Mouse (Mus musculus): Measurements from ENCODE around the gene Speer4b. TPM values are rescaled to one million over a fixed set of nuclear protein-coding genes. Genes with fewer than 3 reads are reported as not detected.
"Not testable (repeated sequence)": the region's sequence is repeated elsewhere in the genome, so short reads cannot be mapped to it uniquely, and the experiment has no call there.

Speer4b gene
- 0.70 and 1.3 TPM in 2 replicates for polyA plus RNA-seq (2015; fragmentation: Nextera tagmentation; extraction: Ambion mirVana)

DNA sequence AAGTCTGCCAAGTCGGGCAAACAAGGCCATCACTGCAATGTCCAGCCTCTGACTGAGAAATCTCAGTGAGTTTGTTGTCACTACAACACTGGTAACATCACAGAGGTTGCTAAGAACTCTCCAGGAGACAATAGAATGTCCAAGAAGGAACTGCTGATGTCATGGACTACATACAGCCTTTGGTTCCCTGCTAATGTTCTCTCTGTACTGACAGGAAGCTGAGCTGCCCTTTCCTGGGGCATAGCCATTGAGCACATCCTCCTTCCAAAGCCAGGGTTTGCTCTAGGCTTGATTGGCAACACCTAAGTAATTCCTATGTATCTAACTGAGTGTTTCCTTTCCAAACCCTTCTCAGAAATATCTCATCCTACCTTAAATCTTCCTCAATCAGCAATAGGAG is at the start of gene Speer4b:
Gene Speer4b, minus strand, starts transcription at position 101 of the 400 bp plus-strand sequence.
- not testable (repeated sequence) for H3K4me3 ChIP-seq; H3K9ac ChIP-seq; H3K36me3 ChIP-seq (replicated peaks); H3K4me1 ChIP-seq; H3K27ac ChIP-seq; ATAC-seq (replicated peaks); H3K9me3 ChIP-seq; H3K4me2 ChIP-seq; H3K27me3 ChIP-seq (replicated peaks)
- 65% methylated on average over 1 of the region's 1 CpGs for WGBS

DNA sequence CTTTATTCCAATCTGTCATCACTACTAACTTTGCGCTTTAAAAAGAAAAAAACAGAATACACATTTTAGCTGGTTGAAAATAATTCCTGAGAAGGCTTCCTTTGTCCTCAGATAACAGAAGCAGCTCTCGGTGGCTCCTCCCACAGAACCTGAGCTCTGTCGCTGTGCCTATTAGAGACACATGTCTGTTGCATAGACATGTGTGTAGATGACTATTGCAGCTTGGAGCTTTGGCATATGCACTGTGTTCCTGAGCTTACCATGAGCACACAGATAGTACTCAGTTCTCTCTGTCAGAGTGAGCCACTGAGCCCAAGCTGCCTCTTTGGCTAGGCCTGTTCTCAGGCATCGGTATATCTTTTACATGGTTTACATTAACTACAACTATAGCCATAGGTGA is 48.1 kb upstream of the Speer4b start:
- Histone ChIP-seq H3K4me1 (no peaks in the 10 kb centered on the region), H3K27ac (no peak overlapping the region), H3K4me2 (no peak overlapping the region), H3K27me3 (replicated peaks) (no peaks in the 10 kb centered on the region), H3K36me3 (replicated peaks) (no peaks in the 10 kb centered on the region), H3K9ac (no peak overlapping the region), H3K9me3 (no peaks in the 10 kb centered on the region), H3K4me3 (no peak overlapping the region)
- 86% methylated on average over 4 of the region's 4 CpGs for WGBS
- no peak for ATAC-seq (replicated peaks)

DNA sequence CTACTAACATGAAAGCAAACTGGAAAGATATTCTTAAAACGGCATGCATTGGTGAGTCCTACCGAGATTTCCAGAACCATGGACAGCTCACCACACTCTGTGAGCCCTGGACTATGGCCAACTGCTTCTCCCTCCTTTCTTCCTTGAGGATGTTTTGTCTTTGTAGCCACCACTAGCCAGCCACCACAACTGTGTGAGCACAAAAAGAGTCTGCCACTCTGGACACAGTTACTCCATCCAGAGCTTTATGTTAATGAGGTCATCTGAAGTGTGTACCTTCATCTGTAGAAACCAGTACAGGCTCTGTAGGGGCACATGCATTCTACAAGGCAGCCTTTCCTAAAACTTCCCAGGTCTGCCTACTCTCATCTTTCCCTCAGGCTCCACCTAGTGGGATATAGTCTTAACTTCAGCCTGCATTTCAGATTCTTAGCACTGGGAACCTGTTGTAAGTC is 43.6 kb upstream of the Speer4b start:
- WGBS, result 19% methylated on average over 2 of the region's 2 CpGs
- Histone ChIP-seq H3K4me1 (no peaks in the 10 kb centered on the region), H3K9me3 (no peaks in the 10 kb centered on the region), H3K4me2 (no peak overlapping the region), H3K27ac (no peak overlapping the region), H3K4me3 (no peak overlapping the region), H3K36me3 (replicated peaks) (no peaks in the 10 kb centered on the region), H3K9ac (no peak overlapping the region), H3K27me3 (replicated peaks) (no peaks in the 10 kb centered on the region)
- peak; percentile 74 for ATAC-seq (replicated peaks)

DNA sequence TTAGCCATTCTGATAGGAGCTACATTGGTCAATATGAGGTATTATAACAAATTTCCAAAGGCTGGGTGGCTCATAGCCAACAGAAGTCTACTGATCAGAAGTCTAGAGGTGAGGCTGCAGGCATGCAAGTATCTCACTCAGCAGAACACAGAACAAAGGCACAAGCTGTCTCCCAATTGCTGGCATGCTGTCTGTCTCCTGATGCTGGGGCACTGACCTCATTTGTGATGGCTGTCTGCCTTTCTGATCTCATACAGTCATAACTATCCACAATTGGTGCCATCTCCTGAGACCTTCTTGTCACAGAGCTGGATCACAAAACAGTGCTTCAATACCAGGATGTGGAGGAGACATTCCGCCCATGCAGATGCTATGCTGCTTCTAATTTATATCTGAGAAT is 25.7 kb upstream of the Speer4b start:
- no peak overlapping the region for H3K4me2 ChIP-seq
- H3K9me3 ChIP-seq, result no peaks in the 10 kb centered on the region
- no peak overlapping the region for H3K27ac ChIP-seq
- H3K4me3 ChIP-seq, result no peak overlapping the region
- H3K4me1 ChIP-seq, result no peaks in the 10 kb centered on the region
- no peaks in the 10 kb centered on the region for H3K27me3 ChIP-seq (replicated peaks)
- 91% methylated on average over 1 of the region's 1 CpGs for WGBS
- no peak overlapping the region for H3K9ac ChIP-seq
- no peaks in the 10 kb centered on the region for H3K36me3 ChIP-seq (replicated peaks)
- ATAC-seq (replicated peaks), result no peak

DNA sequence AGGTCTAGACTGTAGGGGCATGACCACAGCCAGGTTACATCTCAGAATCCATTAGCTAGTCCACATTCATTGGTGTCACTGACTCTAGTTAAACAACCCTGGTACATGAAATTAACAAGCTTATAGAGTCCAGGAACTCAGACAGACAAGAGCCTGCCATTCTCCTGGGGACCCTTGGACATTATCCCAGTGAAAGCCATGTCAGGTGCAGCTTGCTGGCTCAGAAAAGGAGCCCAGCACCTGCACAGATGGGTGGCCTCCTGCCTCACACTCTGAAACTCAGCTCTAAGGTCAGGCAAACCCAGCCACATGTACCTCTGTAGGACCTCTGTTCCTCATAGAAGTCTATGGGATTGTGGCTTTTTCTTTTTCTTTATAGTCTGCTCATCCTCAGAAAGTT is 17.5 kb upstream of the Speer4b start:
- Histone ChIP-seq H3K27me3 (replicated peaks) (no peaks in the 10 kb centered on the region), H3K27ac (no peak overlapping the region), H3K36me3 (replicated peaks) (no peaks in the 10 kb centered on the region), H3K4me3 (no peak overlapping the region), H3K4me2 (no peak overlapping the region), H3K9ac (no peak overlapping the region), H3K9me3 (no peaks in the 10 kb centered on the region), H3K4me1 (no peaks in the 10 kb centered on the region)
- no peak for ATAC-seq (replicated peaks)

DNA sequence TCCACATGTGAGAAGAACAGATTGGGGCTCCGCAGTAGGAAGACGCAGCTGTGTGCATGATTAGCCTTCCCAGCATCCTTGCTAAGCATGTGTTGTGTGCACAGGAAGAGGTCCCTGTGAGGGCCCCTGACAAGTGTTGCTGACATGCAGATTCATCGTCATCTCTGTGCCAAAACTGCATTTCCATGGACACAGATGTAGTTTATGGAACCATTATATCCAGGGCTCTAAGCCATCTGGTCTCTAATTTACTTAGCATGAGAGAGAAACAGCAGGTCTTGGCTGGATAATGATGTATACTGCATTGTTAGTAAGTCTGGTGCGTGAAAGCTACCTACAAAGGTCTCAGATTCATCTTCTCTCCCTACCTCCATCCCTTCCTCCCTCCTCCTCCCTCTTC is 10.3 kb downstream of the Speer4b start:
- H3K27me3 ChIP-seq (replicated peaks), result no peaks in the 10 kb centered on the region
- H3K4me1 ChIP-seq, result no peaks in the 10 kb centered on the region
- WGBS, result 75% methylated on average over 4 of the region's 4 CpGs
- no peaks in the 10 kb centered on the region for H3K9me3 ChIP-seq
- H3K4me3 ChIP-seq, result no peak overlapping the region
- H3K4me2 ChIP-seq, result no peak overlapping the region
- H3K27ac ChIP-seq, result no peak overlapping the region
- H3K36me3 ChIP-seq (replicated peaks), result no peaks in the 10 kb centered on the region
- no peak for ATAC-seq (replicated peaks)
- H3K9ac ChIP-seq, result no peak overlapping the region

DNA sequence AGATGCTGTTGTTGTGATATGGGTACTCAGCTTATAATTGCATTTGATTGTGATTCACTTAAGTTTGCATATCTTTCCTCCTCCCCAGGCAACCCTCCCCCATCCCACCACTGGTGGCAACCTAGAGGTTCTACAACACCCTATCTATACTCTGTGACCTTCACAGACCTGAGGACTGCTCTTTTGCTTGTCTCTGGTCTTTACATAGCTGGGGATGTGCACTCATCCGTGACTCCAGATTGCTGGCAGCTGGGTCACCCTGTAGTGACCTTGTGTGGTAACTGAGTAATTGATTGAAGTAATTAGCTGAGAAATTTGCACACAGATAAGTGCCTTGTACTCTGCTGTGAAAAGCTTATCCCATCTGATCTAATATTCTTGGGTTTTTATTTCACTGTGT is 15.1 kb downstream of the Speer4b start:
- no peaks in the 10 kb centered on the region for H3K36me3 ChIP-seq (replicated peaks)
- H3K27ac ChIP-seq, result no peak overlapping the region
- no peak overlapping the region for H3K4me2 ChIP-seq
- ATAC-seq (replicated peaks), result no peak
- H3K4me1 ChIP-seq, result no peaks in the 10 kb centered on the region
- no peaks in the 10 kb centered on the region for H3K9me3 ChIP-seq
- 55% methylated on average over 1 of the region's 1 CpGs for WGBS
- no peaks in the 10 kb centered on the region for H3K27me3 ChIP-seq (replicated peaks)
- no peak overlapping the region for H3K4me3 ChIP-seq
- no peak overlapping the region for H3K9ac ChIP-seq

DNA sequence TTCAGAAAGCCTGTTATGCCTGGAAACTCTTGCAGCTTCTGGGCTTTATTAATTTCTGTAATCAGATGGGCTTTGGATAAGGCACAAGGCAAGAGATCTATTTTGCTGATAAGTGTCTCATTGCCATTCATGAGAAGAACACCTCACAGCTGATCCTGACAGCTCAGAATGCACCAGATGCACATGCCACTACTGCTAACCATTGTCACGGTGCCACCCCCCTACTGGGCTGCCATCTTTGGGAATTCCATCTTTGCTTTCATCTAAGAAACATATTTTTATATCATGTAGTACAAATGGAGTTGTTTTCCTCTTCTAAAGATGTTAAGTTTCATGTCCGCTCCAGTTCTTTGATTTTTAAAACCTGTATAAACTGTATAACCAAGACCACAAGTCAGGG is 19.5 kb downstream of the Speer4b start:
- H3K27ac ChIP-seq, result no peak overlapping the region

DNA sequence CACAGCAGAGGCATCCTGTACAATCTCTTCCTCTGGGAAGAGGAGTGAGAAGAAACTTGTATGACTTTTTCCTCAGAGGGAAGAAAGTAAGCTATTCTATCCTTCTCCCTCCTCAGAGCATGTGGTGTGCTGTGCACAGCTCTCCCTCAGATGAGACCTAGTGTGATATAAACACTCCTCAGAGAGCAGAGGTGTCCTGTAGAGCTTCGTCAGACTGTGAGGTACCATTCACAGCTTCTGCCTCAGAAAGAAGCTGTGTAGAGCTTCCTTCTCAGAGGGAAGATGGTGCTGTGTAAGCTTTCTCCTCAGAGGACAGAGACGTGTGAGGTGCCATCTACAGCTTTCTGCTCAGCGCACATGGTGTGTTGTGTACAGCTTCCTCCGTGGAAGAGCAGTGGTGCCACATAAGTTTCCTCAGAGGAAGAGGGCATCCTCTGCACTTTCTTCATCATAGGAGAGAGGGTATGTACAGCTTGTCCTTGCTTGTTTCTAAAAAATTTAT is 26.2 kb downstream of the Speer4b start:
- 83% methylated on average over 4 of the region's 4 CpGs for WGBS

More for the DNA sequence above, 19.5 kb downstream of the Speer4b start:
- ATAC-seq (replicated peaks), result no peak
- 80% methylated on average over 2 of the region's 2 CpGs for WGBS
- Histone ChIP-seq H3K9ac (no peak overlapping the region), H3K9me3 (no peaks in the 10 kb centered on the region), H3K4me2 (no peak overlapping the region), H3K4me1 (no peaks in the 10 kb centered on the region), H3K4me3 (no peak overlapping the region), H3K36me3 (replicated peaks) (no peaks in the 10 kb centered on the region), H3K27me3 (replicated peaks) (no peaks in the 10 kb centered on the region)

DNA sequence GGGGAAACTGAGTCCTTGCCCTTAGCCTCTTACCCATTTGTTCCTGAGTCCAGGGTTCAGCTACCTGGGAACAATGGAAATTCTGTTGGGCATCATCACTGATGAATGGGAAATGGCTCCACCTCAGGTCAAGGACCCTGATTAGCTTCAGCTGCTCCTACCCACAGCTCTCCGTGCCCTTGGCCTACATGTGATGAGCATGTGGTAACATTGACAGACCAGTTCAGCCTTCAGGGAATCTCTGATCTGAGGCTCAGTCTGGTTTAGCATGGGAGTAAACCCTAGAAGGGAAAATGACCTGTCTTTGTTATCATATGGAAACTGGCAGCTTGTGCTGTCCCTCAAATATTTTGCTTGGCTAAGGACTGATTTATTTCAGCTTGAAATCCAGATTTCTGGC is 43.6 kb downstream of the Speer4b start:
- H3K36me3 ChIP-seq (replicated peaks), result no peaks in the 10 kb centered on the region
- no peak overlapping the region for H3K4me3 ChIP-seq
- WGBS, result 65% methylated on average over 1 of the region's 1 CpGs
- H3K27ac ChIP-seq, result no peak overlapping the region
- no peaks in the 10 kb centered on the region for H3K4me1 ChIP-seq
- H3K9me3 ChIP-seq, result no peaks in the 10 kb centered on the region
- H3K27me3 ChIP-seq (replicated peaks), result no peaks in the 10 kb centered on the region
- no peak for ATAC-seq (replicated peaks)
- H3K9ac ChIP-seq, result no peak overlapping the region
- no peak overlapping the region for H3K4me2 ChIP-seq

More for the DNA sequence above, 26.2 kb downstream of the Speer4b start:
- Histone ChIP-seq H3K9me3 (no peaks in the 10 kb centered on the region), H3K36me3 (replicated peaks) (0 out of 2 replicates have a peak, but pooled peaks cover 6% of the 10 kb centered on the region), H3K4me2 (no peak overlapping the region), H3K27ac (no peak overlapping the region), H3K4me1 (no peaks in the 10 kb centered on the region), H3K27me3 (replicated peaks) (no peaks in the 10 kb centered on the region), H3K4me3 (no peak overlapping the region), H3K9ac (no peak overlapping the region)
- no peak for ATAC-seq (replicated peaks)

DNA sequence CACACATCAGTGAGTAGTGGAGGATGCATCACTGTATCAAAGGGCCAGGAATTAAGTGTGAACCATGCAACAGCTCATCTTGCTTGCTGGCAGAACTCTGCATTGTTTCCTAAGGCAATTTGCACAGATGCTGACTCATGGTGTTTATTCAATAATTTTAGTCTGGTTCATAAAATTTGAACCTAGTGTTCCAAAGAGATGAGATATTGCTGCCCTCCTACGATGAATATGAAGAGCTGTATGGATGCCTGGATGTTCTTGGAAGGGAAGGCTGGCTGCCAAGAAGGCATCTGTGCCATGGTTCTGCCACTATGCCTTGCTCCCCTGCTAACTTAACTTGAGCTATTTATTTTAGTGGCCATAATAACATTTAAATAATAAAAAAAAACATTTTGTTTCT is 44.3 kb downstream of the Speer4b start:
- no peaks in the 10 kb centered on the region for H3K9me3 ChIP-seq
- H3K4me1 ChIP-seq, result no peaks in the 10 kb centered on the region
- no peak overlapping the region for H3K4me2 ChIP-seq
- no peaks in the 10 kb centered on the region for H3K36me3 ChIP-seq (replicated peaks)
- no peak overlapping the region for H3K27ac ChIP-seq
- H3K4me3 ChIP-seq, result no peak overlapping the region
- no peaks in the 10 kb centered on the region for H3K27me3 ChIP-seq (replicated peaks)
- 91% methylated on average over 1 of the region's 1 CpGs for WGBS
- H3K9ac ChIP-seq, result no peak overlapping the region
- no peak for ATAC-seq (replicated peaks)

DNA sequence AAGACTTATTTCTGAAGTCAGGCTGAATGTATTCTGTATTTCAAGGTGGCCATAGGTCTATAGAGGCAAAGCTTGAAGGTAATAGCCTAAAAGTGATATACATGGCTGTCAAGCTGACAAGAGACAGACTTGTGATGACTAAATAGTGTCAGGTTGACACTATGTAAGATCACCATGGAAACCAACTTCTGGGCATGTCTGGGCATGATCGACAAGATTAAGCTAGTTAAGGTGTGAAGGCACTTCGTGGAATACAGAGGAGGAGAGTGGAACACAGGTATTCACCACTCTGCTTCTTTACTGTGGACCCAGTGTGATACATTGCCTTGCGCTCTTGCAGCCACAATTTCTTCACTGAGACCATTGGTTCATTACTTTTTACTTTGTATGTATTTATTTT is 46.9 kb downstream of the Speer4b start:
- Histone ChIP-seq H3K4me1 (no peaks in the 10 kb centered on the region), H3K4me2 (no peak overlapping the region), H3K27me3 (replicated peaks) (no peaks in the 10 kb centered on the region), H3K27ac (no peak overlapping the region), H3K4me3 (no peak overlapping the region), H3K9ac (no peak overlapping the region), H3K36me3 (replicated peaks) (no peaks in the 10 kb centered on the region), H3K9me3 (no peaks in the 10 kb centered on the region)
- WGBS, result 83% methylated on average over 3 of the region's 3 CpGs
- no peak for ATAC-seq (replicated peaks)

DNA sequence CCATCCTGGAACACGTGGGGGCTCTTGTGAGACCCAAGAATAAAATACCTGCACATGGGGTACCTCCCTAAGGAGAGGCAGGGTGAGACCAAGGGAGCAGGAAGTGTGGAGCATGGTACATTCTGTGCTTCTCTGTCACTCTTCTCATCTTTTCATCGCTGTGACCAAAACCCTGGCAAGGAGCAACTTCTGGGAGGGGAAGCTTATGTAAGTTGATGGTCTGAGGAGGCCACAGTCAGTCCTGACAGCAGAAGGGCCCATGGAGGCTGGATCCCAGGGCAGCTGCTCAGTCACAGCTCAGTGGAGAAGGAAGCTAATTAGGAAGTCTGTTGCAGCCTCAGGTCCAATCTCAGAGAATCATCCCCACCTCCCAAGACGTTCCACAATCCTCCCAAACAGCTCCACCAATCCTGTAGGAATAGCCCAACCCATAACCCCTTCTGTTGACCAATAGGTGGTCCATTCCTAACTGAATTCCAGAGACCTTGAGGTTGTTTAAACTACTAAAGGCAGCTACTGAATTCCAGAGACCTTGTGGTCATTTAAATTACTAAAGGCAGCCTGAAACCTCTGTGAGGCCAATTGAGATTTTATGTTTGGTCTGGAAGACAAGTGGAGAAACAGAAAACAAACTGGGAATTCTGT is 47.9 kb downstream of the Speer4b start:
- Histone ChIP-seq H3K27ac (no peak overlapping the region), H3K4me3 (no peak overlapping the region), H3K36me3 (replicated peaks) (no peaks in the 10 kb centered on the region), H3K9me3 (no peaks in the 10 kb centered on the region), H3K4me2 (no peak overlapping the region), H3K27me3 (replicated peaks) (no peaks in the 10 kb centered on the region), H3K9ac (no peak overlapping the region), H3K4me1 (no peaks in the 10 kb centered on the region)
- WGBS, result 46% methylated on average over 3 of the region's 3 CpGs
- no peak for ATAC-seq (replicated peaks)

Data from midbrain, embryonic 15.5 days (tissue).